Mouse (Mus musculus) kidney, embryonic 14.5 days (tissue): ENCODE data around the gene Pkp3. TPM values are rescaled to one million over a fixed set of nuclear protein-coding genes. Genes with fewer than 3 reads are reported as not detected.

Experiments
- ATAC-seq: fragments of 200-750 bp; cut with Nextera tagmentation; 2 replicates; pipeline ENCODE4 v1.8.0; 2017; ENCODE audit warnings: moderate number of reproducible peaks, mild to moderate bottlenecking, moderate TSS enrichment, moderate library complexity; ENCODE audit not compliant: low FRiP score, low TSS enrichment
- H3K27ac ChIP-seq: fragments of 300-500 bp; sonication (generic); 2 replicates; pipeline ENCODE4 v1.5.1; 2014; ENCODE audit warnings: low read depth, mild to moderate bottlenecking, low read length, moderate library complexity, mixed read lengths
- H3K27me3 ChIP-seq: fragments of 300-500 bp; sonication (generic); 2 replicates; pipeline ENCODE4 v1.6.1; 2014; ENCODE audit warnings: mild to moderate bottlenecking, low read length; ENCODE audit not compliant: control insufficient read depth, insufficient read depth
- H3K36me3 ChIP-seq: fragments of 300-500 bp; sonication (generic); 2 replicates; pipeline ENCODE4 v1.6.1; 2014; ENCODE audit warnings: low read length, mixed read lengths; ENCODE audit not compliant: control insufficient read depth, insufficient read depth
- H3K4me1 ChIP-seq: fragments of 300-500 bp; sonication (generic); 2 replicates; pipeline ENCODE4 v1.6.1; 2014; ENCODE audit warnings: low read length, mixed read lengths; ENCODE audit not compliant: control insufficient read depth, insufficient read depth
- H3K4me2 ChIP-seq: fragments of 300-500 bp; sonication (generic); replicated peaks from 2 replicates; pipeline ENCODE4 v1.6.1; 2014; ENCODE audit warnings: low read depth, mild to moderate bottlenecking, low read length
- H3K4me3 ChIP-seq: fragments of 300-500 bp; sonication (generic); 2 replicates; pipeline ENCODE4 v1.5.1; 2014; ENCODE audit warnings: mild to moderate bottlenecking, low read length
- H3K9ac ChIP-seq: fragments of 300-500 bp; sonication (generic); 2 replicates; pipeline ENCODE4 v1.6.1; 2014; ENCODE audit warnings: low read depth, mild to moderate bottlenecking, low read length, moderate library complexity
- H3K9me3 ChIP-seq: fragments of 300-500 bp; sonication (generic); 2 replicates; pipeline ENCODE4 v1.6.1; 2016; ENCODE audit warnings: low read length; ENCODE audit not compliant: control insufficient read depth
- WGBS: fragments of 180-500 bp; shearing (Covaris S2); extraction: QIAGEN DNeasy Blood & Tissue Kit; methylation state at CpG from one replicate; pipeline ENCODE4 v1.1.7; 2014; 5-methylcytosine and 5-hydroxymethylcytosine counted together
- polyA plus RNA-seq: library from polyadenylated mRNA; unstranded; fragments of >200 nt; fragmentation: Nextera tagmentation; extraction: Ambion mirVana; gene quantifications from 2 replicates; pipeline ENCODE4 v1.2.1, GENCODE M21; 2014

Gene Pkp3
- polyA plus RNA-seq, 1 experiment from 2014 or later: 4.3 TPM

- no peak overlapping the region for H3K27ac ChIP-seq
- no peak; the same call in 1 of the 2 replicates for ATAC-seq
- H3K9me3 ChIP-seq: no peaks in the 10 kb centered on the region
- no peaks in the 10 kb centered on the region for H3K36me3 ChIP-seq
- H3K4me3 ChIP-seq: no peak overlapping the region
- no peak overlapping the region for H3K9ac ChIP-seq
- H3K27me3 ChIP-seq: no peaks in the 10 kb centered on the region
- WGBS: 76% methylated on average over 4 of the region's 4 CpGs
- H3K4me1 ChIP-seq: no peaks in the 10 kb centered on the region
- no peak overlapping the region for H3K4me2 ChIP-seq
These were observed 858 bp downstream of the Pkp3 start for GRCm38 (mm10) chr7:141078876-141079275.

- H3K9me3 ChIP-seq: no peaks in the 10 kb centered on the region
- H3K27me3 ChIP-seq: no peaks in the 10 kb centered on the region
- H3K36me3 ChIP-seq: no peaks in the 10 kb centered on the region
- H3K4me3 ChIP-seq: peak overlapping the region; percentile 28
- peak overlapping the region; percentile 31 for H3K4me2 ChIP-seq
- peak overlapping the region; percentile 44 for H3K9ac ChIP-seq
- whole genome bisulfite sequencing: 21% methylated on average over 33 of the region's 34 CpGs
- no peak for ATAC-seq
- 0 out of 2 replicates have a peak overlapping the region, but pooled peaks have one; percentile 7 for H3K27ac ChIP-seq
- H3K4me1 ChIP-seq: no peaks in the 10 kb centered on the region
These were observed 1.7 kb downstream of the Pkp3 start for GRCm38 (mm10) chr7:141079481-141080449.

DNA sequence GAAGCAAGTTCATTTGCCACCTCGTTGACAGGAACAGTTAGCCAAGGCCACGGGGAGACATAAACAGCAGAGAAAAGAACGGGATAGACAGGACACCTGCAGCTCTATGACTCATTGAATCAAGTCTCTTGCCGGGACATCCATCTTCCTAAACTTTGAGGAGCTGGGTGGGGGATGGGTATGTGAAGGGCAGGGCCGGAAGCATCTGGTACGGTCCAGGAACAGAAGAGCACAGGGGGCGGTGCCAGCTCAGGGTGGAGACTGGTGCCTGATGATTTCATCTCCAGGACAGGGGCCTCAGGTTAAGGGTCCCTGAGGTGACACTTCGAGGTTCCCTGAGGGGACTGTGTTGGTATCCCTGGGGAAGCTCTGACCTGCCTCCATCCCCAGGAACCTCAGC, 9.9 kb downstream of the Pkp3 start:
- 32% methylated on average over 8 of the region's 8 CpGs for WGBS
- Histone ChIP-seq H3K27ac (no peak overlapping the region), H3K4me1 (peaks cover 4% of the 10 kb centered on the region), H3K4me3 (no peak overlapping the region), H3K36me3 (no peaks in the 10 kb centered on the region), H3K4me2 (no peak overlapping the region), H3K9me3 (no peaks in the 10 kb centered on the region), H3K9ac (no peak overlapping the region), H3K27me3 (peaks cover 28% of the 10 kb centered on the region)
- no peak for ATAC-seq

GRCm38 (mm10) chr7:141088473-141088872, 10.5 kb downstream of the Pkp3 start:
- Histone ChIP-seq H3K9me3 (no peaks in the 10 kb centered on the region), H3K4me3 (no peak overlapping the region), H3K4me1 (peaks cover 6% of the 10 kb centered on the region), H3K36me3 (no peaks in the 10 kb centered on the region), H3K9ac (no peak overlapping the region), H3K4me2 (peak overlapping the region; percentile 23), H3K27ac (no peak overlapping the region), H3K27me3 (peaks cover 28% of the 10 kb centered on the region)
- WGBS: 15% methylated on average over 18 of the region's 18 CpGs
- ATAC-seq: no peak

DNA sequence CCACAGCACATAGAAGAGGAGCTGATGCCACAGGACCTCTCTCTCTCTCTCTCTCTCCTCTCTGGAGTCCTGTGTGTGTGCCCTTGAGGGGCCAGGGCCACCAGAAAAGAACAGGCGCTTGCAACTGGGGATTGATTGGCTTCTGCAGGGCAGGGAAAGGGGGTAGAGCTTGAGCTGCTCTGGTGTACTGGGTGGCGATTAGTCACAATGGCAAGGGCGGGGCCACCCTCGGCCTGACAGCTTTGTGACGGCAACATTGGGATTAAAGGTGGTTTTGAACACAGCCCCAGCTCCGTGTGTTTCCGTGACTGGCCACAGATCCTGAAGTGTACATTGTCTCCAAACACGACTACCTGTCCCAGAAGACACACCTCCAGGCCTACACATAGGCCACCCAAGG, 12.2 kb downstream of the Pkp3 start:
- H3K4me3 ChIP-seq: no peak overlapping the region
- no peak overlapping the region for H3K9ac ChIP-seq
- H3K27ac ChIP-seq: no peak overlapping the region
- peaks cover 28% of the 10 kb centered on the region for H3K27me3 ChIP-seq
- no peaks in the 10 kb centered on the region for H3K36me3 ChIP-seq
- peaks cover 9% of the 10 kb centered on the region for H3K4me1 ChIP-seq
- H3K4me2 ChIP-seq: no peak overlapping the region
- WGBS: 74% methylated on average over 8 of the region's 8 CpGs
- no peak for ATAC-seq
- no peaks in the 10 kb centered on the region for H3K9me3 ChIP-seq

DNA sequence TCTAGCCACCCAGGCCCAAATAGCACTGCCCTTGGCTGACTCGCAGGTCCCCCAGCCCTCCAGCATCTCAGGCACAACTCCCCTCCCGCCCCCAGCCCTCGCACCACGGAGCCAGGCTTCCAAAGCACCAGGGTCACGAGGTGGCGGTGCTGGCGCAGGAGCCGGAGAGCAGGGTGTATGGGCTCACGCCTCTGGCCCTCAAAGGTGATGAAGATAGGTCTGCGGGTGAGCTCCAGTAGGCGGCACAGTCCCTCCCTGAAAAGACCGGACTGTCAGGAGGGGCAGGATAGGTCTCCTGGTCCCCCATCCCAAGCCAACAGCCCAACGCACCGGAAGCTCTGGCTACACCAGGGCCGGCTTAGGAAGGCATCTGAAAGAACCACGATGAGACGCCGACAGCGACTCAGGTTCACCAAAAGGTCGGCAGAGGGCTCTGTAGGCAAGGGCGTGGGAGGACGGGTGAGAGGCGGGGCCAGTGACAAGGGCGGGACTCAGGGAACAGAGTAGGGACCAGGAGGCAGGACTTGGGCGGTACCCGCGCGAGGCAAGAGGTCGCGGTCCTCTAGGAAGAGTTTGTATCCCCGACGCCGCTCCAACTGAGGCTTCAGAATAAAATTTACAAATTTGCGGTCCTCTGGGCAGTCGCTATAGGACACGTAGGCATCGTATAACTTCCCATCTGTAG, 14.2 kb downstream of the Pkp3 start:
- H3K4me2 ChIP-seq: peak overlapping the region; percentile 37
- H3K4me1 ChIP-seq: peaks cover 9% of the 10 kb centered on the region
- 4% methylated on average over 37 of the region's 37 CpGs for WGBS
- no peak overlapping the region for H3K27ac ChIP-seq
- peaks cover 26% of the 10 kb centered on the region for H3K27me3 ChIP-seq
- peak overlapping the region; percentile 35; the same call in 1 of the 2 replicates for H3K9ac ChIP-seq
- peak; percentile 75 for ATAC-seq
- H3K4me3 ChIP-seq: peak overlapping the region; percentile 23
- H3K9me3 ChIP-seq: no peaks in the 10 kb centered on the region
- no peaks in the 10 kb centered on the region for H3K36me3 ChIP-seq

DNA sequence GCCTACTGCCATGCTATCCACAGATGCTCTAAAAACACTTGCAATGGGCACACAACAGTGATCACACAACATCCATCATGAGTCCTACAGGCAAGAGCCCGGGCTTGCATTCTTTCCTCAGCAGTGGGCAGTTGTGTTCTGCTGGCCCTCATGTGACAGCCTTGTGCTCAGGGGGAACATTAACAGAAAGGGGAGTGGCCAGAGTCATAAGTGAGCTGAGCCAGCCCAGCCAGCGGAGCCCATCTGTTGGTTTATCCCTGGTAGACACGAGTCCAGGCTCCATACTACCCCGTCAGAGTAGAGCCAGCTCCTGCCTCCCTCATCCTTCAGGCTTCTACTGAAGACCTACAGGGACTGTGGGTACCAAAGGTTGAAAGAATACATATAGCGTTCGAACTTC, 15.9 kb downstream of the Pkp3 start:
- peaks cover 9% of the 10 kb centered on the region; the same call in 1 of the 2 replicates for H3K27me3 ChIP-seq
- ATAC-seq: 0 out of 2 replicates have a peak, but pooled peaks have one; percentile 28
- WGBS: 72% methylated on average over 6 of the region's 6 CpGs
- H3K9ac ChIP-seq: no peak overlapping the region
- peak overlapping the region; percentile 42; the same call in 1 of the 2 replicates for H3K27ac ChIP-seq
- no peak overlapping the region for H3K4me3 ChIP-seq
- H3K36me3 ChIP-seq: no peaks in the 10 kb centered on the region
- H3K9me3 ChIP-seq: no peaks in the 10 kb centered on the region
- 0 out of 2 replicates have a peak overlapping the region, but pooled peaks have one; percentile 17 for H3K4me2 ChIP-seq
- H3K4me1 ChIP-seq: peaks cover 9% of the 10 kb centered on the region

DNA sequence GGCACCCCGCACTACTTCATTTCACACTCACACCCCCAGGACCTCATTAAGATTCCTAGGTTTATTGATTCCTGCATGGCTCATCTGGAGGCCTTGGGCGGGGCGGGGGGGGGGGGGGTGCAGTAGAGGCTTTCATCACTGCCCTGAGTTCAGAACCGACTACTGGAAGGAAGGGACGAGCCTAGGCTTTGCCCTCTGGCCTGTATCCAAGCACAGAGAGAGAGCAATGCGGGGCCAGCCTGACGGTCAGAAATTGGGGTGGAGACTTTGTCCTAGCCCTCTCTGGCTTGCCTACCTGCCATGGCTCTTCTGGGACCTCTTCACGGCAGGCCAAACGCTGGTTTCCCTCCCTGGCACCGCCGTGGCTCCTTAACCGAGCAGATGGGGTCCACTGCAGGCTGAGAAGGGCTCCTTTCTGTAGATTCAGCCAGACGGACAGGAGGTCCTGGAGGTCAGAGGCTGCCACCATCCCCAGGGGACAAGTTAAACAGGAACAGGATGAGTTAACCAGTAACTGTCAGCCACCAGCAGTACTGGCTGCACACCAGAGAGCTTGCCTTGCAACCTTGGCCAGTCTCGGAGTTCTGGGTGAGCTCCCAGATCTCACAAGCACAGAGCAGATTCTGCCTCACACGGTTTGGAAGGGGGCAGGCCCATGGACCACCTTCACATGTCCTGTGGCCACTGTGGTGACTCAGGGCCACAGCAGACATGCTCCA, 16.6 kb downstream of the Pkp3 start:
- no peak overlapping the region for H3K4me3 ChIP-seq
- peak; percentile 21; the same call in 1 of the 2 replicates for ATAC-seq
- peaks cover 3% of the 10 kb centered on the region for H3K27me3 ChIP-seq
- no peak overlapping the region for H3K9ac ChIP-seq
- peak overlapping the region; percentile 17; the same call in 1 of the 2 replicates for H3K4me2 ChIP-seq
- no peaks in the 10 kb centered on the region for H3K36me3 ChIP-seq
- H3K27ac ChIP-seq: peak overlapping the region; percentile 42
- H3K4me1 ChIP-seq: peaks cover 12% of the 10 kb centered on the region
- H3K9me3 ChIP-seq: no peaks in the 10 kb centered on the region
- 51% methylated on average over 15 of the region's 15 CpGs for WGBS
